Mouse (Mus musculus): ENCODE data around the gene Flrt3.

Gene Flrt3

GRCm38 (mm10) chr2:140670963-140671702 lies at the start of gene Flrt3:
Flrt3 (minus strand) TSS chr2:140671469.
- DNase-seq (ENCODE audit: low read depth) = peak; percentile 88

DNA sequence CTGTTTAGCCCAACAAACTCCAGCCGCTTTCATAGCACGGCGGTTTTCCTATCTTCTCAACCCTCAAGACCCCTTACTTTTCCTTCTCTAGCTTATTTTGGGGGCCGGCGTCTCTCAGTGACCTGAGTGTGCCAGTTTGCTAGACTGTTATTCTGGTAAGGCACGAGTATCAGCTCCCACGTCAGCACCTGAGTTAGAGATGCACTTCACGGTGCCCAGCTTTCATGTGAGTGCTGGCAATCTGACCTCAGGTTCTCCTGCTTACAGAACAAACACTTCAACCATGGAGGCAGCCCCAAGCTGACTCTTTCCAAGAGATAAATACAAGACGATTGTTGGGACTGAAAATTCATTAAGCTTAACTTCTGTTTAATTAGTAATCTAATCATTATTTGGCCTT lies 46.1 kb upstream of the Flrt3 start:
- no peak for DNase-seq (ENCODE audit: low read depth)

DNA sequence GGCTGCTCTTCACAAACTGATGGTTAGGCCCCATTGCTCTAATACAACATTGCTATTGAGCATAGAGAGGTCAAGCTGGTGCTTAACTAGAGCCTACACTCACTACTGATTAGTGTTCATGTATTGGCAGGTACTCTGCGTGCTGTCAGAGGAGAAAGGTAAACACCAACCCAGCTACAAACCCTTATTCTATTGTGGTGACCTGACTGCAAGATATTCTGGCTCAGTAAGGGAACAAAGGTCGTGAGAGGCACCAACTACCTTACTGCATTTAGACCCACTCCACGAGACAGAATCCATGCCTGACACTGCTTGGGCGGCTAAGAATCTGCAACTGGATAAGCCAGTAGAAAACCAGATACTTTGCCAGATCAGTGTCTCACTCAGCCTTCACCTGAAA lies 44.6 kb upstream of the Flrt3 start:
- no peak for DNase-seq (ENCODE audit: low read depth)

GRCm38 (mm10) chr2:140707550-140707949 lies 36.3 kb upstream of the Flrt3 start:
- no peak for DNase-seq (ENCODE audit: low read depth)

DNA sequence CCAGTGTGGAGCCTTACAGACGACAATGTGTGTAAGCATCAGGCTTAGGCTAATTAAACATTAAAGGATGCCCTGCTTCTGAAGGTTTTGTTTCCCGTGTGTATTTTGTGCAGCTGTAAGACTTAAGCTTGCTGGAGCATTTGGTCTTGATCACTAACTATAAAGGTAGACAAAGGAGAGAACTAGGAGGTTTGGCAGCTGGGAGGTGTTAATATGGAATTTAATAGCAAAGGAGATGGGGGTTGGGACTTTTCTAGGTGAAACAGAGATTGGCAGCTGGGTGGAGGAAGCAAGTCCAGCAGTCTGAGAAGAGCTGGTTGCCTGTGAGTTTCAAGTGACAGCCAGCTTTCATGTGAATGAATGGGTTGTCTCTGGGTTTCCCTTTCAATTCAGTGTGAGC lies 34.0 kb upstream of the Flrt3 start:
- no peak for DNase-seq (ENCODE audit: low read depth)

DNA sequence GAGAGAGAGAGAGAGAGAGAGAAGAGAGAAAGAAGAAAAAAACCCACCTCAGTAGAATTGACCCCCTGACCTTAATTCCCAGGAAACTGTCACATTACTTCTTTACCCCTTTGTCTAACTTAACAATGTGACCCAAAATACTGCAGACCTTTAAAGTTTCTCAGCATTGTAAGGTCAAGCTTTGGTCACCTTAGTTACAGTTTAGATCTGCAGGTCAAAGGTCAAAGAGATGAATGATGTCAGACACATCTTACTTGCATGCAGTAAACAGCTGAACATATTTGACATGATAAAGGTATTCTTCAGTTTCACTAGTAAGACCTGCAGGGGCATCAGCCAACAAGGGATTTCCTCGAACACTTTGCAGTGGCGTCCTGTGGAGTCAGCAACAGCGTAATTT lies 32.9 kb upstream of the Flrt3 start:
- no peak for DNase-seq (ENCODE audit: low read depth)

- DNase-seq (ENCODE audit: low read depth) = no peak
Measured at GRCm38 (mm10) chr2:140703377-140703776, 32.1 kb upstream of the Flrt3 start.

DNA sequence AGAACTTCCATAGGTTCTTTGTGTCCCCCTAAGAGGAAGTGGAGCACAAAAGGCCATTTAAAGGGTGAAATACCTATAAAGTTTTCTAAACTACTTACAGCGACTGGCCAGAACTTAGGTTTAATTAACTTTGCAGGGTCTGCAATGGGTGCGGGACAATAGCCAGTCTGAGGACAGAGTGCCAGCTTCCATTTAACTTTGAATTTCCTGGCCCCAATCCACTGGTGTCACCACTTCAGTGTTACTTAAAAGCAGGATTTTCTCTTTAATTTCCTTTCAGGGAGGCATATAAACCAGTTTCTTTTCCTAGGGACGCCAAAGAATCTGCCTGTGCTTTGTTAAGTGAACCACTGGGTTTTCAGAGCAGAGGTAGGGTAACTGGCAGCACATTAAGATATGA lies 27.3 kb upstream of the Flrt3 start:
- DNase-seq (ENCODE audit: low read depth) = no peak

- no peak for DNase-seq (ENCODE audit: low read depth)
Measured at GRCm38 (mm10) chr2:140693845-140694244, 22.6 kb upstream of the Flrt3 start.

DNA sequence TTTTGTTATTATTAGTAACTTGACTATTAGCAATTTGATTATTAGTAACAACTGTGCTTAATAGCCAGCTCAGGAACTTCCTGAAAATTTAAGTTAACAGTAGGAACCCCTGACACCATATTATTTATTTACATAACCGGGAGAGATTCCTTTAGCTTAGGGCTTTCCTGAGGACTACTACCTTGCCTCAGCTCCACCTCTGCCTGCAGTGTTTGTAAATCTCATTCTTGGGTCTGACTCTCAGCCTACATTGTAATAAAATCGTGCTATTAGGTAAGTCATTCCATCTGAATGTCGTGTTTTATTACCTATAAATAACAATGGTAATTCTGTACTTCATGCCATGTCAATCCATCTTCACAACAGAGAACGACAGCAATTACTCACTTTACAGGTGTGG lies 21.2 kb upstream of the Flrt3 start:
- DNase-seq (ENCODE audit: low read depth) = no peak

DNA sequence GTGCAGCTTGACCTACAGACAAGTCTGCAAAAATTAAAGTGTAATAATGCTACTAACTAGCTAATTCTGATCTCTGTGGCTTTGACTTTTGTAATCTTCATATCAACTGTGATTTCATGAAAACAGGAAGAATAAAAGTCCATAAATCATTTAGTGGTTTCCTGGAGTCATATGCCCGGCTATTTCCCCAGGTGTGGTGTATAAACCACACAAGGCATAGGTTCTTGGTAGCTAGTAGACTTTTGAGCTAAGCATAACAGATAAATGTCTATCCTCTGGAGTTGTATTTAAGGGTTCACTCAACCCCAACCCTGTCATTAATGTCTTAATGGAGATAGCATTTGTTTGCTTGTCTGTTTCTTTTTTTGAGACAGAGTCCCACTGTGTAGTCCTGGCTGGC lies 20.1 kb upstream of the Flrt3 start:
- no peak for DNase-seq (ENCODE audit: low read depth)

- no peak for DNase-seq (ENCODE audit: low read depth)
Measured at GRCm38 (mm10) chr2:140690906-140691305, 19.6 kb upstream of the Flrt3 start.

DNA sequence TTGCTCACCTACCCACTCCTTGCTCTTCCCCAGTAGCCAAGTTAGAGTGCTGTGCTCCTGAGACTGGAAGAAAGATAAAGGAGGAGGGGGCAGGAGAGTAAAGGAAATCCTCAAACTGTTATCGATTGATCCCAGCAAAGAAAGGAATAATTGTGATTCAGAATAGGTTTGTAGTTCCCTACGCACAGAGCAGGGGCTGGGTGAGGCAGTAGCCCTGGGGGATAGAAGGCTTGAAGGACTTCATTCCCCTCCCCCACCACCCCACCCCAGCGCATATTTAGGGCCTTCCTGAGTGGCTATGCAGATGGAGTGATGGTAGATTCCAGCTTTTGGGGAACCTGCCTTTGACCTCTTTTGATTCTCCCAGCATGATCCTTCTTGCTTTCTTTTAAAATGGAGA lies 5.5 kb upstream of the Flrt3 start:
- no peak for DNase-seq (ENCODE audit: low read depth)

GRCm38 (mm10) chr2:140673466-140673865 lies 2.2 kb upstream of the Flrt3 start:
- no peak for DNase-seq (ENCODE audit: low read depth)

DNA sequence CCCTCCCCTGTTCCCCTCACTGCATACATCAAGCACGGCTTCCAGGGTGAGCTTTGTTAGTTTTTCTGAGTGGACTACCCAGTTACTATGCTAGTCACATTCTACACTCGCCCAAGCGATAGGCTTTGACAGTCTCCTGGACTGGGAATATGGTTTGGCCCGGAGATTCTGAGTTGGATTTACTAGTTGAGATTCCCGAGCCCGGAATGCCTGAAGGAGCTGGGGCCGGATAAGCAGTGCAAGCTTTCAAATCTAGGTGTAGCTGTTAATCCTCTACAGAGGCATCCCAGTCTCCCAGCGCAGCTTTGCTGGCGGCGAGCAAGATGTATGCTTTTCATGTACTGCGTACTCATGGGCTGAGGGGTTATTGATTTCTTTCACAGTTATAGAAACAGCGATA lies 812 bp downstream of the Flrt3 start:
- DNase-seq (ENCODE audit: low read depth) = no peak

DNA sequence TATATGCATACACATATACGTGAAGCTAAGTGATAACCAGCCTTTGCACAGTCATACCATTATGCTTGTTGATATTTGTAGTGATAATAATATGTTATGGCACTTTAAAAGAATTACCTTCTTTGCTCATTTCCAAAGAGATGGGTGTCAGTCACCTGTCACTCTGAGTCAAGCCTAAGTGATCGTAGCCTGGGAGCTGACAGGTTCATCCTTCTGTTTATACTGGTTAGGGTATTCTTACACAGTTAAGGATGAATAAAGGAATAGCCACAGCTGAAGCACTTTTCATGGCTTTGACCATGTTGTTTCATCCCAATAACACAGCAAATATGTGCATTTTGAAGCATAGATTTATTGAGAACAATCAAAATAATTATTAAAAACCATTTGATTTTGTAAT lies 1.5 kb downstream of the Flrt3 start:
- no peak for DNase-seq (ENCODE audit: low read depth)

GRCm38 (mm10) chr2:140669081-140669480 lies 2.2 kb downstream of the Flrt3 start:
- no peak for DNase-seq (ENCODE audit: low read depth)

- DNase-seq (ENCODE audit: low read depth) = no peak
Measured at GRCm38 (mm10) chr2:140668311-140668710, 3.0 kb downstream of the Flrt3 start.

DNA sequence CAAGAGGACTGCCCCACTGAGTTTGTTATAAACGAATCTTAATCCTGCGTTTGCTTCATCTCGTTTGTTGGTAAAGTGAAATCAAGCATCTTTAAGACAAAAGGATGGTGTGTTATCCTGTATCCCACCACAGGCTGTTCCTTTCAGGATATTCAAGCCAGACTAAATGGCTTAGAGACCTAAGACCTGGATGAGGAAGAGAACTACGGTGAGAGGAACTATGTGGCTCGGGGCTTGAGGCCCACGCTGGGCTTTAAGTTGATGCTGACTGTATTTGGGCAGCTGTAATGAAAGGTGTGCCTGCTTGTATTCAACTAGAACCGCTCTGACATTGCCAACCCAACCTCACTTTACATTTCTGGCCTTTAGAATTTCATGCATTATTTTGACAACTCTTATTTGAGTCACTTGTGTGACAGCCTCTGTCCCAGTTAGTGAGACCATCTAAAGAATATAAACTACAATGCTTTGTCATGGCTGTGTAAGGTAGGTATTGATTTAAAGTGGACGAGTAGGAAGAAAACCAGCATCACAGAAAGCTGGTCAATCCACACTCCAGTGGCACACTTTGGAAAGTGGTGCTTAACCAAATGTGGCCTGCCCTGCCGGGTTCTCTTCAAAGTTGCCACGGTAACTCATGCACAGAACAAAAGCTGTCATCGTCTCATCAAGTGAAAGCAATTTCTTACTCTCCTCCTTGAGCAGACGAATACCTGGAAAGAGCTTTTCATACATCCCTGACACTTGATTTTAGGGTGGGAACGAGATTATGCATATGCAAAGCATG lies 3.8 kb downstream of the Flrt3 start:
- no peak for DNase-seq (ENCODE audit: low read depth)

- no peak for DNase-seq (ENCODE audit: low read depth)
Measured at GRCm38 (mm10) chr2:140666846-140667245, 4.4 kb downstream of the Flrt3 start.

- DNase-seq (ENCODE audit: low read depth) = no peak
Measured at GRCm38 (mm10) chr2:140664381-140664780, 6.9 kb downstream of the Flrt3 start.

GRCm38 (mm10) chr2:140662673-140663072 lies 8.6 kb downstream of the Flrt3 start:
- no peak for DNase-seq (ENCODE audit: low read depth)

GRCm38 (mm10) chr2:140653978-140654377 lies 17.3 kb downstream of the Flrt3 start:
- no peak for DNase-seq (ENCODE audit: low read depth)

GRCm38 (mm10) chr2:140653481-140653880 lies 17.8 kb downstream of the Flrt3 start:
- no peak for DNase-seq (ENCODE audit: low read depth)
